Mouse (Mus musculus) kidney, adult 2 months (tissue): Measurements from ENCODE around the gene Lrmda. TPM values are rescaled to one million over a fixed set of nuclear protein-coding genes. Genes with fewer than 3 reads are reported as not detected.

Experiments used
- DNase-seq: peaks from one replicate; pipeline ENCODE4 v3.0.0; 2021
- H3K27ac ChIP-seq: fragments of 200-500 bp; 2 replicates; pipeline ENCODE4 v1.5.1; 2012; ENCODE audit warnings: low read depth, low read length, control low read depth, inconsistent platforms; ENCODE audit not compliant: insufficient read depth
- H3K27me3 ChIP-seq: fragments of 200-500 bp; replicated peaks from 2 replicates; pipeline ENCODE4 v1.6.1; 2012; ENCODE audit warnings: mild to moderate bottlenecking, moderate library complexity, low read length, inconsistent platforms; ENCODE audit not compliant: control insufficient read depth, insufficient read depth
- H3K36me3 ChIP-seq: fragments of 200-500 bp; 2 replicates; pipeline ENCODE4 v1.6.1; 2012; ENCODE audit warnings: mild to moderate bottlenecking, moderate library complexity, low read length, inconsistent platforms; ENCODE audit not compliant: control insufficient read depth, insufficient read depth
- H3K4me1 ChIP-seq: fragments of 200-500 bp; 2 replicates; pipeline ENCODE4 v1.6.1; 2011; ENCODE audit warnings: low read length; ENCODE audit not compliant: control insufficient read depth, insufficient read depth
- H3K4me3 ChIP-seq: fragments of 200-500 bp; 2 replicates; pipeline ENCODE4 v1.5.1; 2011; ENCODE audit warnings: mild to moderate bottlenecking, low read depth, low read length, control low read depth; ENCODE audit not compliant: insufficient read depth
- CTCF ChIP-seq: fragments of 200-500 bp; conservative IDR thresholded peaks from 2 replicates; pipeline ENCODE4 v1.5.1; 2011; ENCODE audit warnings: low read depth, mild to moderate bottlenecking, control low read depth, low read length, moderate library complexity, mixed read lengths; ENCODE audit not compliant: insufficient read depth, insufficient read length
- POLR2A ChIP-seq: fragments of 200-500 bp; IDR thresholded peaks from one replicate; pipeline ENCODE4 v1.6.1; 2011; ENCODE audit warnings: low read depth, low read length, control low read depth
- WGBS: fragments of 180-500 bp; shearing (Covaris S2); methylation state at CpG from one replicate; pipeline ENCODE4 v1.1.7; 2018; 5-methylcytosine and 5-hydroxymethylcytosine counted together
- polyA plus RNA-seq: library from polyadenylated mRNA; depleted of rRNA; stranded (reverse); fragments of >200 nt; gene quantifications from 2 replicates; pipeline ENCODE4 v1.2.3, GENCODE M21; 2012

Lrmda gene
- polyA plus RNA-seq, 1 experiment: 3.3 TPM

DNA sequence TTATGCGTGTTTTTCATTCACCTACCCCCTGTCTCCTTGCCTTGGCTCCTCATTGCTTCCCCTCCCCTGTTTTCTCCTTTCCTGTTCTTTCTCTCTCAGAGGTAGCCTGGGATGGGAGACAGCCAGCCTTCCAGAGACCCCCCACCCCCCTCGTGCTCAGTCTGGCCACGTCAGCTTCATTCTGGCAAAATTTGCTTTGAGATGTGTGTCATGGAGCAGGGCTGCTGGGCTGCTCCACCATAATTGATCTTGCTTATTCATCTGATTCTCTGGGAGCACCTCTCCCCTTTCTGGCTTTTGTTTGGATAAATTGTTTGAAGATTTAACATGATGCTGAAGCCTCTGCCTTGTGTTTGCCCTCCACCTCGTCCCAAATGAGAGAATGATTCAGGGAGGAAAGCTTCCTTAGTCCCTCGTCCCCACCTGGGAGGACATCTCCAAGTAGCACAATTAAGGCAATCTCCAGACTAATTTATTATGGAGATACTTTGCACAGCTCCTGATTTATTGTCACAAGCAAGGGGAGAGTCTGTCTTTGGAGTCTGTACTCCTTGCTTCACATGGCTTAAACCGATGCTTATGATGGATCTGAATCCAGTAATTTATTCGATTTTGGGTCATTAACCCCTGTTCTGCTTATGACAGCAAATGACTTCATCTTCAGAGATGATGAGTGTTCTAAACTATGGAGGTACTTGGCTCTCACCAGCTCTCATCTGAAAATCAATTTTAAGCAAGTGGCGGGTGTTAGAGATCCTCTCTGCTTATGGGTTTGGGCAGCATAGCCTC lies 526.6 kb downstream of the Lrmda start:
- TF ChIP-seq POLR2A: no peak
- no peak for TF ChIP-seq CTCF

DNA sequence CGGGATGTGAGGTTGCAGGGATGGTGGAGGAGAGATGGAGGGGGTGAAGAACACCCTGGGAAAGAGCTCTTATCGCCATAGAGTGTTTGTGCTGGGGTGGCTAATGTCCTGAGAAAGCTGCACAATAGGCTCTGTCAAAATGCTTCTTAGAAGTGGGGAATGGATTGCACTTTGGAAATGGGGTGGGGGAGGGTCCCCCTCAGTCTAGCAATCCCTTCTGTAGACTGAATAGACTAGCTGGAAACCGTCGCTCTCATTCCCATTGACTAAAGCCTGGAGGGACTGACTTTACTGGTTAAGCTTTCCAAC lies 527.1 kb downstream of the Lrmda start:
- H3K4me3 ChIP-seq: no peak overlapping the region
- no peaks in the 10 kb centered on the region for H3K4me1 ChIP-seq
- H3K27me3 ChIP-seq: no peaks in the 10 kb centered on the region
- DNase-seq: no peak
- H3K27ac ChIP-seq: no peak overlapping the region
- 94% methylated on average over 4 of the region's 4 CpGs for WGBS
- no peaks in the 10 kb centered on the region for H3K36me3 ChIP-seq
- TF ChIP-seq CTCF (no peak), POLR2A (no peak)

More for the DNA sequence above, 526.6 kb downstream of the Lrmda start:
- H3K27me3 ChIP-seq: no peaks in the 10 kb centered on the region
- no peak overlapping the region for H3K27ac ChIP-seq
- WGBS: 71% methylated on average over 8 of the region's 8 CpGs
- H3K4me3 ChIP-seq: no peak overlapping the region
- no peaks in the 10 kb centered on the region for H3K36me3 ChIP-seq
- no peaks in the 10 kb centered on the region for H3K4me1 ChIP-seq
- DNase-seq: no peak

DNA sequence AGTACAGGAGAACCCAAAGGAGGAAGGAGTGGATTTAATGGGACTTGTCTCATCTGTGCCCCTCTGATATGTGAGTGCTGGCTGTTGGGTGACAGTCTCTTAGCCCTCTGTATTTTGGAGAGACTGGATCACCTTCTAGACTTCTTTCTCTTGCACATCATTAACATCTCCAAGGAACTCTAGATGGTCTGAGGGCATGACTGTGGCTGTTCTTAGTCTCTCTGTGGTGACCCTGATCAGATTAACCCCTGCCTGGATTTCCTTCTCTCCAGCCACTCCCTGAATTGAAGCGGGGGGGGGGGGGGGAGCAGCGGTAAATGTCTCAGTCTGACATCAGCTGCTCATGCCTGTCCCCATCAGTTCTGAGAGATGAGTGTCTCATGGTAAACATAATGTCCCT lies 528.8 kb downstream of the Lrmda start:
- DNase-seq: no peak
- Histone ChIP-seq H3K27ac (no peak overlapping the region), H3K4me1 (no peaks in the 10 kb centered on the region), H3K27me3 (no peaks in the 10 kb centered on the region), H3K4me3 (no peak overlapping the region), H3K36me3 (no peaks in the 10 kb centered on the region)
- 61% methylated on average over 2 of the region's 2 CpGs for WGBS
- TF ChIP-seq CTCF: no peak
- no peak for TF ChIP-seq POLR2A

- Histone ChIP-seq H3K4me3 (no peak overlapping the region), H3K4me1 (no peaks in the 10 kb centered on the region), H3K27ac (no peak overlapping the region), H3K27me3 (no peaks in the 10 kb centered on the region), H3K36me3 (no peaks in the 10 kb centered on the region)
- DNase-seq: peak; percentile 9
- WGBS: 78% methylated on average over 2 of the region's 2 CpGs
- TF ChIP-seq CTCF (no peak), POLR2A (no peak)
Measured at GRCm38 (mm10) chr14:22549166-22549565, 529.7 kb downstream of the Lrmda start.

DNA sequence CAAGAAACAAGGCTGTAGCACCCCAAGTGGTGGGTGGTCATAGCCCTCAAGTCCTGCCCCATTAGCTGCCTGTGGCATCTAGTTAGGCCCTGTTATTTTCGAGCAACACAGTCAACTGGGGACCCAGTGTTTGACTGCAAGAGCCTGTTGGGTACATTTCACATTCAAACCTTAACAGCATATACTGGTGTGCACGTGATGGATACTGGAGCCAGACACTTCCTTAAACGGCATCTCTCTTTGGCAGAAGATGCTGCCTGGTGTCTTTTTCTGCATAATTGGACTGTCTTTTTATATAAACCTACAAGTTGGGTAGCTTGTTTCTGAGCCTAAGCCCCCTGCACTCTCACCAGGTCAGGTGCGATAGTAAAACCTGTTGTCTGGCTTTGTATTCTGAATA lies 532.8 kb downstream of the Lrmda start:
- Histone ChIP-seq H3K4me3 (no peak overlapping the region), H3K27ac (no peak overlapping the region), H3K36me3 (no peaks in the 10 kb centered on the region), H3K27me3 (no peaks in the 10 kb centered on the region), H3K4me1 (no peaks in the 10 kb centered on the region)
- WGBS: 89% methylated on average over 4 of the region's 4 CpGs
- TF ChIP-seq POLR2A (no peak), CTCF (no peak)
- no peak for DNase-seq

- no peak for DNase-seq
- Histone ChIP-seq H3K27ac (no peak overlapping the region), H3K4me3 (no peak overlapping the region), H3K4me1 (no peaks in the 10 kb centered on the region), H3K36me3 (no peaks in the 10 kb centered on the region), H3K27me3 (no peaks in the 10 kb centered on the region)
- TF ChIP-seq CTCF (no peak), POLR2A (no peak)
- 61% methylated on average over 3 of the region's 3 CpGs for WGBS
Measured at GRCm38 (mm10) chr14:22552841-22553240, 533.3 kb downstream of the Lrmda start.

DNA sequence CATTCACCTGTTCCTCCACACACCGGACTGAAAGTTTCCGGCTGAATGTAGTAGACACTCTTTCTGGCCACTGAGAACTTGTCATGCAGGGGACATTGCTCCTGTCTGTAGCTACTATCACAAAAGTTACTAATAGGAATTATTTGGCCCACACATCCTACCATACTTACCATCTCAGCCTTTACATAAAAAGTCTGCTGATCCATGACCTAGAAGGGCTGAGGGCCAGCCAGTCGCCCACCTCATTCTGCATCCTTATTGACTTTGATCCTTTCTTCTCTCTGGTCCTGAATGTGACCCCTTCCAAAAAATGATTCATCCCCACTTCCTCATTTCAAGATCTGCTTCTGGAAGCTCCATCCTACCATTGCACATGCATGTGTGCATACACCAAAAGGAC lies 534.2 kb downstream of the Lrmda start:
- Histone ChIP-seq H3K4me3 (no peak overlapping the region), H3K36me3 (no peaks in the 10 kb centered on the region), H3K27me3 (no peaks in the 10 kb centered on the region), H3K4me1 (no peaks in the 10 kb centered on the region), H3K27ac (no peak overlapping the region)
- WGBS: 95% methylated on average over 3 of the region's 3 CpGs
- no peak for DNase-seq
- TF ChIP-seq POLR2A (no peak), CTCF (no peak)
